Mouse (Mus musculus): ENCODE results near the gene Plk1.
A peak's percentile ranks its signal among the peaks of the same experiment; 100 is the strongest.

Plk1 gene

GRCm38 (mm10) chr7:122196771-122197170 lies 37.5 kb downstream of the Plk1 start:
- no peak for DNase-seq

GRCm38 (mm10) chr7:122197306-122197705 lies 38.1 kb downstream of the Plk1 start:
- peak; percentile 43 for DNase-seq

- no peak for DNase-seq
These were observed 40.1 kb downstream of the Plk1 start for GRCm38 (mm10) chr7:122199296-122199695.

GRCm38 (mm10) chr7:122203936-122204335 lies 44.7 kb downstream of the Plk1 start:
- no peak for DNase-seq

- DNase-seq = no peak
These were observed 46.9 kb downstream of the Plk1 start for GRCm38 (mm10) chr7:122206121-122206520.

- no peak for DNase-seq
These were observed 49.2 kb downstream of the Plk1 start for GRCm38 (mm10) chr7:122208276-122209021.

- DNase-seq = no peak
These were observed 60.1 kb downstream of the Plk1 start, which contains the start of gene Chp2 for GRCm38 (mm10) chr7:122219315-122219801. TSS of gene Chp2 (plus strand) at chr7:122219496.
